Mouse (Mus musculus) intestine, postnatal 0 days (tissue): Measurements from ENCODE around the gene Cep83. TPM values are rescaled to one million over a fixed set of nuclear protein-coding genes. Genes with fewer than 3 reads are reported as not detected.

Experiments
- ATAC-seq: fragments of 200-750 bp; cut with Nextera tagmentation; 2 replicates; pipeline ENCODE4 v1.8.0; 2017; ENCODE audit warnings: mild to moderate bottlenecking, moderate TSS enrichment, moderate library complexity
- H3K27ac ChIP-seq: fragments of 300-500 bp; sonication (generic); 2 replicates; pipeline ENCODE4 v1.5.1; 2014; ENCODE audit warnings: mild to moderate bottlenecking, low read depth, low read length, moderate library complexity
- H3K27me3 ChIP-seq: fragments of 300-500 bp; sonication (generic); replicated peaks from 2 replicates; pipeline ENCODE4 v1.6.1; 2014; ENCODE audit warnings: low read length, mixed read lengths; ENCODE audit not compliant: control insufficient read depth, insufficient read depth
- H3K36me3 ChIP-seq: fragments of 300-500 bp; sonication (generic); 2 replicates; pipeline ENCODE4 v1.6.1; 2014; ENCODE audit warnings: mild to moderate bottlenecking, moderate library complexity; ENCODE audit not compliant: control insufficient read depth, insufficient read depth
- H3K4me1 ChIP-seq: fragments of 300-500 bp; sonication (generic); replicated peaks from 2 replicates; pipeline ENCODE4 v1.6.1; 2014; ENCODE audit warnings: antibody characterized with exemption, low read length, mixed read lengths; ENCODE audit not compliant: control insufficient read depth, insufficient read depth
- H3K4me2 ChIP-seq: fragments of 300-500 bp; sonication (generic); replicated peaks from 2 replicates; pipeline ENCODE4 v1.6.1; 2014; ENCODE audit warnings: low read depth, mild to moderate bottlenecking, moderate library complexity
- H3K4me3 ChIP-seq: fragments of 300-500 bp; sonication (generic); 2 replicates; pipeline ENCODE4 v1.5.1; 2014; ENCODE audit warnings: low read depth, low read length
- H3K9ac ChIP-seq: fragments of 300-500 bp; sonication (generic); 2 replicates; pipeline ENCODE4 v1.6.1; 2014; ENCODE audit warnings: mild to moderate bottlenecking, low read depth, low read length
- H3K9me3 ChIP-seq: fragments of 300-500 bp; sonication (generic); 2 replicates; pipeline ENCODE4 v1.6.1; 2016; ENCODE audit warnings: mixed run types; ENCODE audit not compliant: control insufficient read depth
- CTCF ChIP-seq: sonication (generic); IDR thresholded peaks from 2 replicates; pipeline ENCODE4 v1.5.1; 2016; ENCODE audit warnings: low read depth, mild to moderate bottlenecking, control low read depth, antibody characterized with exemption, moderate library complexity
- WGBS: fragments of 180-500 bp; shearing (Covaris S2); extraction: QIAGEN DNeasy Blood & Tissue Kit; methylation state at CpG from one replicate; pipeline ENCODE4 v1.1.7; 2014; 5-methylcytosine and 5-hydroxymethylcytosine counted together
- polyA plus RNA-seq: library from polyadenylated mRNA; unstranded; fragments of >200 nt; fragmentation: Nextera tagmentation; extraction: Ambion mirVana; gene quantifications from 2 replicates; pipeline ENCODE4 v1.2.1, GENCODE M21; 2015

Gene Cep83
- polyA plus RNA-seq, 1 experiment from 2014 or later, result 9.5 TPM

DNA sequence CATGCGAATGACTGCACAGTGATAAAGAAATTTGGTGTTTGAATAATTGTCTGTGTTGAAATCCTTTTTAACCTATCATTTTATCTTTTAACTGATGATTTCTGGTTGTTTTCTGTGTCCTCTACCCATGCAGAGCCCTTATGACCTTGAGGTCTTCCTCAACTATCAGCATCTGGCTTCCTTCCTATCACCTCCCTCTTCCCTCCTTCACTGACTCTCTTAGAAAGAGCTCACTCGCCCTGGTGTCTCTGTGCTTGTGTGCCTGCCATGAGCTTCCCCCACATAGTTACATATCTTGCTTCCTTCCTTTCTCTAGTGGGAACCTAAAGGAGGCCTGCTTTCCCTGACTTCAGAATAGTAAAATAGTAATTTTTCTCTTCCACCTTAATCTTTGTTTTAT lies 51.8 kb downstream of the Cep83 start:
- no peak overlapping the region for H3K4me3 ChIP-seq
- no peak for TF ChIP-seq CTCF
- H3K9me3 ChIP-seq, result no peaks in the 10 kb centered on the region
- no peak overlapping the region for H3K4me2 ChIP-seq
- H3K4me1 ChIP-seq, result no peaks in the 10 kb centered on the region
- H3K27me3 ChIP-seq, result no peaks in the 10 kb centered on the region
- ATAC-seq, result no peak
- 70% methylated on average over 2 of the region's 2 CpGs for WGBS
- H3K36me3 ChIP-seq, result no peaks in the 10 kb centered on the region
- H3K27ac ChIP-seq, result no peak overlapping the region
- H3K9ac ChIP-seq, result no peak overlapping the region

DNA sequence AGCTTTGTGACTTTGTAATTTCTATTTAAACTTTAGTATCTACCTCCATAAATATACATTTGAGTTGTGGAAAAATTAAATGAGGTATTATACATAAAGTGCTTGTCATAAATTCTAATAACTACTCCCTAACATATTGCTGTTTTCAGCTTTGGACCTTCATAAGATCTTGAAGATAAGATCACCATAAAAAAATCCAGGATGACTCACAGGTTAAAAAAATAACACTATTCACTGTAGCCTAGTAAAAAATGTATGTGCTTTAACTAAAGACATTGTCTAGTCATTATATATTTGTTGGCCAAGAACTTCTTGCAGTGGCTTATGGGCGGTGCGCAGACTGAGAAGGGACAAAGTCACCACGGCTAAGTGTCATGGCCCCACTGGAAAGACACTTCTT lies 53.0 kb downstream of the Cep83 start:
- Histone ChIP-seq H3K4me1 (no peaks in the 10 kb centered on the region), H3K9ac (no peak overlapping the region), H3K4me2 (no peak overlapping the region), H3K27me3 (no peaks in the 10 kb centered on the region), H3K27ac (no peak overlapping the region), H3K4me3 (no peak overlapping the region), H3K36me3 (no peaks in the 10 kb centered on the region), H3K9me3 (no peaks in the 10 kb centered on the region)
- no peak for TF ChIP-seq CTCF
- WGBS, result 87% methylated on average over 3 of the region's 3 CpGs
- ATAC-seq, result no peak

- no peak for TF ChIP-seq CTCF
- Histone ChIP-seq H3K4me2 (no peak overlapping the region), H3K9me3 (no peaks in the 10 kb centered on the region), H3K9ac (no peak overlapping the region), H3K4me1 (no peaks in the 10 kb centered on the region), H3K27ac (no peak overlapping the region), H3K36me3 (0 out of 2 replicates have a peak, but pooled peaks cover 9% of the 10 kb centered on the region), H3K4me3 (no peak overlapping the region), H3K27me3 (no peaks in the 10 kb centered on the region)
- ATAC-seq, result no peak
- WGBS, result 94% methylated on average over 2 of the region's 2 CpGs
Measured at GRCm38 (mm10) chr10:94747011-94747410, 58.6 kb downstream of the Cep83 start.

GRCm38 (mm10) chr10:94771496-94771895 lies 83.0 kb downstream of the Cep83 start:
- 31% methylated on average over 3 of the region's 3 CpGs for WGBS
- Histone ChIP-seq H3K4me2 (no peak overlapping the region), H3K4me1 (no peaks in the 10 kb centered on the region), H3K27ac (no peak overlapping the region), H3K9me3 (no peaks in the 10 kb centered on the region), H3K9ac (no peak overlapping the region), H3K4me3 (no peak overlapping the region), H3K27me3 (no peaks in the 10 kb centered on the region), H3K36me3 (no peaks in the 10 kb centered on the region)
- no peak for ATAC-seq
- TF ChIP-seq CTCF, result no peak

DNA sequence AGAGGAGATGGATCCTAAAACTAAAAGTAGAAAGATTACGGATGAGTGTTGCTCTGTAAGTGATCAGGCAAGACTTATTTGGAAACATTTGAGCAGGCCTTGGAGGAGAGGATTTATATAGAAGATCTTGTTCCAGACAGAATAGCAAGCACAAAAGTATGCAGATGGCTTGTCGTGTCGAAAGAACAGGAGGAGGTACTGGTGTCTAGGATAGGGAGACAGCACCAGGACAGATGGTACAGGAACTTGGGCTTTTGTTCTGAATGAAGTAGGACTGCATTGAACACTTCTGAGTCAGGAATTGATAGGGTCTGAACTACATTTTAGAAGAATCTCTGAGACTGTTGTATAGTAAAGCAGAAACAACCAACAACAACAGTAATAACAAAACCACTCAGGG lies 89.1 kb downstream of the Cep83 start:
- no peaks in the 10 kb centered on the region for H3K27me3 ChIP-seq
- no peak for ATAC-seq
- H3K27ac ChIP-seq, result no peak overlapping the region
- no peak overlapping the region for H3K9ac ChIP-seq
- H3K4me1 ChIP-seq, result no peaks in the 10 kb centered on the region
- WGBS, result 89% methylated on average over 3 of the region's 3 CpGs
- H3K4me2 ChIP-seq, result no peak overlapping the region
- no peaks in the 10 kb centered on the region for H3K9me3 ChIP-seq
- H3K36me3 ChIP-seq, result no peaks in the 10 kb centered on the region
- TF ChIP-seq CTCF, result no peak
- H3K4me3 ChIP-seq, result no peak overlapping the region

- no peak overlapping the region for H3K4me2 ChIP-seq
- WGBS, result 94% methylated on average over 4 of the region's 4 CpGs
- no peak overlapping the region for H3K27ac ChIP-seq
- H3K36me3 ChIP-seq, result no peaks in the 10 kb centered on the region
- no peak for ATAC-seq
- no peaks in the 10 kb centered on the region for H3K9me3 ChIP-seq
- H3K4me3 ChIP-seq, result no peak overlapping the region
- TF ChIP-seq CTCF, result no peak
- H3K27me3 ChIP-seq, result no peaks in the 10 kb centered on the region
- no peak overlapping the region for H3K9ac ChIP-seq
- H3K4me1 ChIP-seq, result no peaks in the 10 kb centered on the region
Measured at GRCm38 (mm10) chr10:94779319-94779718, 90.9 kb downstream of the Cep83 start.

GRCm38 (mm10) chr10:94780618-94781262 lies 92.3 kb downstream of the Cep83 start:
- no peaks in the 10 kb centered on the region for H3K4me1 ChIP-seq

More at GRCm38 (mm10) chr10:94780618-94781262, 92.3 kb downstream of the Cep83 start:
- Histone ChIP-seq H3K36me3 (no peaks in the 10 kb centered on the region), H3K9ac (no peak overlapping the region), H3K27me3 (no peaks in the 10 kb centered on the region), H3K4me2 (no peak overlapping the region), H3K4me3 (no peak overlapping the region), H3K27ac (no peak overlapping the region), H3K9me3 (no peaks in the 10 kb centered on the region)
- TF ChIP-seq CTCF, result no peak
- no peak for ATAC-seq
- WGBS, result 88% methylated on average over 3 of the region's 3 CpGs
